Mouse (Mus musculus): ENCODE measurements at regions not wholly inside any gene's neighbourhood (a gene's known extent, or its start where the extent isn't known, plus 50 kb on each side); places are given as distances from the start of the nearest gene placed in this dataset.
A peak's percentile ranks its signal among the peaks of the same experiment; 100 is the strongest.
"Not testable (repeated sequence)": the region's sequence is repeated elsewhere in the genome, so short reads cannot be mapped to it uniquely, and the experiment has no call there.

GRCm38 (mm10) chr15:5869289-5869688, 430.3 kb upstream of the Dab2 start:
- DNase-seq (ENCODE audit: low read depth, low spot score), result no peak

DNA sequence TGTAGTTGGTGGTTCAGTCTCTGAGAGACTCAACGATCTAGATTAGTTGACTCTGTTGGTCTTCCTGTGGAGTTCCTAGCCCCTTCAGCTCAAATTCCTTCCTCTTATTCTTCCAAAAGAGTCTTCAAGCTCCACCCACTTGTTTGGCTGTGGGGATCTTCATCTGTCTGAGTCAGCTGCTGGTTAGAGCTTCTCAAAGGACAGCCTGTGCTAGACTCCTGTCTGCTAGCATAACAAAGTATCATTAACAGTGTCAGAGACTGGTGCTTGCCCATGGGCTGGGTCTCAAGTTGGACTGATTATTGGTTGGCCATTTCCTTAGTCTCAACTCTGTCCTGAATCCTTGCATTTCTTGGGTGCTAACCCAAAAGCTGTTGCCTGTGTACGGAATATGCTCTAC, 429.7 kb upstream of the Dab2 start:
- no peak for DNase-seq (ENCODE audit: low read depth, low spot score)

DNA sequence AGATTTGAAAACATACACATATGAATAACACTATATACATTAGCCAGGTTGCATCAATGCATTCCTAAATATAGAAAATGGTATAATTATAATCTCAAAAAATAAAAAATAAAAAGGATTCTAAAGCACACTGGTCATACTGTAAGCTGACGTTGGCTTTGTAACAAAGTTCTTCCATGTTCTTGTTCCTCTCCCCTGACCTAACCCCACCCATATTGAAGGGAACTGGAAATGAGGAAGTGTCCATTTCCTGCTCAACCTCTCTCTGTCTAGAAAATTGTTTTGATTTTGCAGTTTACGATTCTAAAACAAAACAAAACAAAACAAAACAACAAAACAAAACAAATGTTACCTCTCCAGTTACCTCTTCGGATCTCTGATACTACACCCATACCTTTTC, 427.5 kb upstream of the Dab2 start:
- DNase-seq (ENCODE audit: low read depth, low spot score), result no peak

DNA sequence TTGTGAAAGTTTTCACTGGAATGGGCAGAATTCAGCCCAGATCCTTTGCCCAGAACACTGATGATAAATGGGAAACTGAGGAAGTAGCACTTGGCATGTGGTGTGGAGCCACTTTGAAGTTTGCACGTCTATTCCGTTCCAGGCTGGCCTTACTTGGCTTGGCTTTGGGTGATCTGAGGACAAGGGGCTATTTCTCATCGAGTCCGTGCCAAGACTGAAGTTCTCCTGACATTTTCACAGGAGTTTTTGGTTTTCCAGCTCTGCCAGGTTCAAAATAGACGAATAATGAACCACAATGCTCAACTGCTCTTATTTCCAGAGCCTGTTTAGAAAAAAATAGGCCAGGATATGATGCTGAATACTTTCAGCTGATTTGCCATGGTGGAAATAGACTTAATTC, 421.8 kb upstream of the Dab2 start:
- no peak for DNase-seq (ENCODE audit: low read depth, low spot score)

- DNase-seq (ENCODE audit: low read depth, low spot score), result no peak
Measured at GRCm38 (mm10) chr15:5891188-5891587, 408.4 kb upstream of the Dab2 start.

- DNase-seq (ENCODE audit: low read depth, low spot score), result no peak
Measured at GRCm38 (mm10) chr15:5892034-5892433, 407.6 kb upstream of the Dab2 start.

DNA sequence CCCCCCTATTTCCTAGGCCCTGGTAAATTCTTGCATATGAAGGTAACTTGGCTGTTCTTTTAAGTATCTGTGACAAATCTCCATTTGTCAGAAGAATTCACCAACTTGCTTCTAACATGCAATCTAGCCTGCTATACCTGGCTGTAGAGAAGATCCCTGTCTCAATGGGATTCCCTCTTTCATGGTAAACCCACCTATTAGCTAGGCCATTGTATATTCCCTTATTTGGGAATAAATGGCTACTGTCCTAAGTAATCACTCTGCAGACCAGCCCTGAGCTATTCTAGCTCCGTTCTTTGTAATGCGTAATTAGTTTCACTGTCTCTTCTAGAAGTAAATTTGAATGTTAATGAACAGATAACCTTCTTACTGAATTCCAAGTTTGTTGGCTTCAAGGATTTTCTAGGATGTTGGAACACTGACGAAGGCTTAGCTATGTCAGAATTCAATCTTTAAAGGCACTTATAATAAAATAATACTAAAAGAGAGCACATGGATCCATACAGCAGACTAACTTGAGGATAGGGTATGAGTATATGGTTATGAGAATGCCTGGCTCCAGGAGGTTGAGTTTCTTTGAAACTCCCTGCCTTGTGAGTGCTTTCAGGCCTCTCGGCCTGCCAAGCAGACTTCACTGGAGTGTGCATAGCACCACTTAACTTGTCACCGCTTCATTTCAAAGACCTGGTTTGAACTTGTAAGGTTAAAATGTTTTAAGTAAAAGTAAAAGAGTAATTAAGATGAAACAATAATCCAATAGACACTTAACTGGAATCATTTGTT, 403.7 kb upstream of the Dab2 start:
- peak; percentile 36 for DNase-seq (ENCODE audit: low read depth, low spot score)

DNA sequence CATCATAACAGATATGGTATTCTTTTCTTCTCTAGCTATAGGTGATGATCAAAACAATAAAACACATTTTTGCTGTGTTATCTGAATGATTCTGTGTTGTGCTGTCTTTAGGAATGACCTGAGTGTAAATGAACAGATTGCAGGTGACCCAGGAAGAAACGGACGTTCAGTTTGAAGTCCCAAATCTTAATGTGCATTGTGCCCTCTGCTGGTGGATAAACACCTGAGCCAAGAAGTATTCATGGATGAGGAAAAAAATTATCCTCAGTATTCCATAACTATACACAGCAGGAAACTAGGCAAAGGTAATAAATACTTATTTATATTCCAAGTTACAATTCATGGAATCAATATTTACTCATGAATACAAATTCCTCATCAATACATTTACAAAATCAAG, 384.3 kb upstream of the Dab2 start:
- no peak for DNase-seq (ENCODE audit: low read depth, low spot score)

GRCm38 (mm10) chr15:5920058-5920457, 379.5 kb upstream of the Dab2 start:
- no peak for DNase-seq (ENCODE audit: low read depth, low spot score)

DNA sequence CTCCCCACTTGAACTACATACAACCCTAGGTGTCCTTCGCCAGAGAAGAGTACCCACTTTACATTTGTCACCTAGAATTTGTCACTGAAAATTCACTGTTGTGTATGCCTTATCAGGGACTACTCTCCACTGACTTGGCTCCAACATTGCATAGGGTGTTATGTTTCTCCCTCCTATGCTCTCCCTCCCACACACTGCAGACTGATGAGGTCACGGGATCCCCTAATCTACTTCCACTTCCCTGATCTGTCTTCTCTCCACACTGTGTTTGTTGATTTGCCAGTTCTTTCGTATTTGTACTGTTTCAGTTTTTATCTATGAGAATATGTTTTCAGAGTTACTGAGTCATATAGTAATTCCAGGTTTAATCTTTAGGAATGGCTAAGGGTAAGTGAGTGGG, 371.8 kb upstream of the Dab2 start:
- DNase-seq (ENCODE audit: low read depth, low spot score), result no peak

- DNase-seq (ENCODE audit: low read depth, low spot score), result peak; percentile 31
Measured at GRCm38 (mm10) chr15:5933586-5933985, 366.0 kb upstream of the Dab2 start.

DNA sequence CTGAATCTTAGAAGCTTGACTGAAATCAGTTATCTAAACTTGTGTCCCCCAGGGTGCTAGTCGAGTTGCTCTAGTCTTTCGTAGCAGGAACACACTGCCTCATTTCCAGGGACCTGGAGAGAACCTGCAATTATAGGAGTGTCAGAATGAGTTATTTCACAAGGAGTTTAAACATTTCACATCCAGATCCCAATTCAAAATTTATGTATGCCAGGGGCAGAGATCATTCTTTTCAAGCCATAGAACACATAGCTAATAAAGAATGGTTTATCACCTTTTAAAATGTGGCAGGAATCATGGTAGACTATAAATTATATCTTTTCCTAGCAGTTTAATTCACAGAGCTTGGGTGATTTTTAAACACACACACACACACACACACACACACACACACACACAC, 358.6 kb upstream of the Dab2 start:
- no peak for DNase-seq (ENCODE audit: low read depth, low spot score)

- DNase-seq (ENCODE audit: low read depth, low spot score), result no peak
Measured at GRCm38 (mm10) chr15:5946650-5947049, 352.9 kb upstream of the Dab2 start.

DNA sequence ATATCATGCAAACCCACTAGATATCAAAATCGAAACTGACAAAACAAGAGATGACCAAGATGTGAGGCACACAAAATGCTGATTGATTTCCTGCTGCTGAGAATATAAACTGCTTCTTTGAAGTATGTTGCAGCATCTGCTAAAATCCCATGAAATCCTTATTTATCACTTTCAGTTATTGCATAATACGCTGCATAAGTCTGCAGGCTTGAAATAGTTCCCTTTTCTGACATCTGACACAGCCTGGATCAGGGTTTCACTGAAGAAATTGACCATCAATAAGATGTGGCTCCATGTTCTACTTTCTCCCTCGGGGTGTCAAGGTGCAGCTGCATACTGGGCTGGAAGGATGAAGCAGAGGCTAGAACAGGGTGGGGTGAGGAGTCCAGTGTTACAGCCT, 348.7 kb upstream of the Dab2 start:
- DNase-seq (ENCODE audit: low read depth, low spot score), result no peak

DNA sequence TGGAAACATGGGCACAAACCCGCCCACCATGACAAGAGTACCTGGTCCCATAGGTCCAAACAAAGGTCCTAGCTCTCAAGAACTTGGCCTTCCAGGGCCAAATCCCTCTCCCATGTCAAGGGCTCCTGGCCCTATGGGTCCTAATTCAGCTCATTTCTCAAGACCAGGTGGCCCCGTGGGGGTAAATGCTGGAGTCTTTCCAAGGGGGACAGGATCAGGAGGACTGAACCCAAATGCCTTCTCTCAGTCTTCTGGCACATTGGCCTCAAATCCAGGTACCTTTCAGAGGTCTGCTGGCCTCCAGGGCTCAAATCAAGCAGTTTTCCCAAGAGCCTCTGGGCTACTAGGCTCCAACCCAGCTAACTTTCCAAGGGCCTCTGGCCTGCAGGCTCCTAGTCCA, 347.9 kb upstream of the Dab2 start:
- DNase-seq (ENCODE audit: low read depth, low spot score), result not testable (repeated sequence)

- DNase-seq (ENCODE audit: low read depth, low spot score), result no peak
Measured at GRCm38 (mm10) chr15:5953106-5953505, 346.5 kb upstream of the Dab2 start.

DNA sequence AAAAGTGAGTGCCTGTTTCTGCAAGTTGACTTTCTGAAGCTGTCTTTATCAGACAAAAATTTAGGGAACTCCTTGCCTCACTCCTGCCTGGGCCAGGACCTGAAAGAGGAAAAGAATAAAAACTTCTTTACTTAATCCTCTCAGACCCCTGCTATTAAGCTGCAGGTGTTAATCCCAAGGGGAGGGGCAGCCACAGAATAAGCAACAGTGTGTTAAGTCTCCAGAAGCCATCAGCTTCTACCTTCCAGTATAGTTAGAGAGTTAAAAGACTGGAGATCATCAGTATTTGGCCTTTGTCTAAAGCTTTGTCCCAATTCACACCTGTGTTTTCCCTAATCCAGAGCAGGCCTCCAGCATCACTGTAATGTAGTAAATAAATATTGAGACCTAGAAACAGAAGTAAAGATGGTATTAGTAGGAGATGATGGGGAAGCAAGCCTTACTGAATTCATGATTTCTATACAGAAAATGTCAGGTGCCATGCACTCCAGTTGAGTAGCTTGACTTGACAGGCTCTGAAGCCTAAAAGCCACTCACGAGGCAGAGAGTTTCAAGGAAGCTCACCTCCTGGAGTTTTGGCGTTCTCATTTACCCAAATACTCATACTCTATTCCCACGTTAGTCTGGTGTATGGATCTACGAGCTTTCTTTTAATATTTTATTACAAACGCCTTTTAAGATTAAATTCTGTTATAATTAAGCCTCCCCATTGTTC, 308.1 kb upstream of the Dab2 start:
- no peak for DNase-seq (ENCODE audit: low read depth, low spot score)

DNA sequence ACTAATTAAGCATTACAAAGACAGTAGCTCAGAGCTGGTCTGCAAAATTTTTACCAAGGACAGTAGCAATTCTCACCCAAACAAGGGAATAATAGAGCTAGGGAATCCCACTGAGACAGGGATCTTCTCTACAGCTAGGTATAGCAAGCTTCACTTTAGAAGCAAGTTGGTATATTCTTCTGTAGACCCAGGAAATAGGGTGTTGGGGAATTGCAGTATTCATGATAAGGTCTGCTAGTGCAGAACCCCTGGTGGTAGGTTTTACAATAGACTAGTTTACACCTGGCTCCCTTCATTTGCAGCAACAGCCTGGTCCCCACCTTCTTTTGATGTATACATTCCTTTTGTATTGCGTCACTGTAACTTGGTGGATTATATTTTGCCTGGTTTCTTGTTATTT, 307.4 kb upstream of the Dab2 start:
- DNase-seq (ENCODE audit: low read depth, low spot score), result peak; percentile 40

DNA sequence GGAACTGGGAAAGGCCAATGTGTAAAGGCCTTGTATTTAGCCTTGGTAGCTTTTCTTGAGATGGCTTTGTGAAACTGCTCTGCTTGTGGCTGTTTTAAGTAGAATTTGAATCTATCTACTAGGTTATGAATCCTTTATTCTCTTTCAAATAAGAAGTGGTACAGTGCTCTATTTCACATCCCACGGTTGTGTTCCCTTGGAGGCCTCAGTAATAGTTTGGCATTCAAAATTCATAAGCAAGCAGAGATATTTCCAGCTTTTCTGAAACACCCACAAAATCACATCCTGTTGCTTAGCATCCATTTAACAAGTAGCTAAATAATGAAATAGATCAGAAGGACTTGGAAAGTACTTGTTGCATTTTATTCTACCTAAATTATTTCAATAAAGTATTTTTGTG, 298.8 kb upstream of the Dab2 start:
- DNase-seq (ENCODE audit: low read depth, low spot score), result no peak

DNA sequence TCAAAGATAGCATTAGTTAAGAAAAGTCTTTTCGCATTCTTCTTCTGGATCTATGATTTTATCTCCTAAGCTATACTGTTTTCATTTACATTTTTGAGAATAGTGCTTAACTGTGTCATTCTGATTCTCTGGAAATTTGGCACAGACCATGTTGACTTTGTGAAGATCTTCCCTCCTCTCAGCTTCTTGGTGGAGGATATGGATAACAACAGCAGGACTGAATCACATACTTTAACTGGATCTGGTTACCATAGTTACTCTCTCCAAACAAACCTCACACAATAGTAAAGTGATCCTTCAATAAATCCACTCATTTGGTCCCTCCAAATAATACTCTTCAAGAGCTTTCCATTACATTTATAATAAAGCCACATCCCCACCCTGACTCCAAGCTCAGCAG, 298.2 kb upstream of the Dab2 start:
- no peak for DNase-seq (ENCODE audit: low read depth, low spot score)

DNA sequence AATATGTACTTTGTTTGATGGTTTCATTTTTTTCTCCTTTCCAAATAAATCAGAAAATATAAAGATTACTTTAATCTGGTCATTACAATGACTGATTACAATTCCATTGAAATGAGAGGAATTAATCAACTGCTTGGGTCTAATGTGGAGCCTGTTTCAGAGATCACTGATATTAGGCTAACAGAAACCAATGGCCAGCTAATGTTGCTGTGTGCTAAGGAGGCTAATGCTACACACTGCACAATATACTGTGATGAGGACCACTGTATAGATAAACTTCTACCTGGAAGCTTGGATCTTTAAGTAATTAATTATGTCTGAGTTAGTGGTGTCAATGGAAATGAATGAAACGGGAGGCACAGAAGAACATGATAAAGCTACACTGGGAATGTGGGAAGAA, 284.6 kb upstream of the Dab2 start:
- no peak for DNase-seq (ENCODE audit: low read depth, low spot score)

GRCm38 (mm10) chr15:6016637-6017049, 282.9 kb upstream of the Dab2 start:
- DNase-seq (ENCODE audit: low read depth, low spot score), result no peak

GRCm38 (mm10) chr15:6025543-6025942, 274.0 kb upstream of the Dab2 start:
- DNase-seq (ENCODE audit: low read depth, low spot score), result no peak
